Mouse (Mus musculus) liver, embryonic 14.5 days (tissue): ENCODE measurements at regions not wholly inside any gene's neighbourhood (a gene's known extent, or its start where the extent isn't known, plus 50 kb on each side); places are given as distances from the start of the nearest gene placed in this dataset.

ENCODE experiments used
- ATAC-seq: fragments of 200-750 bp; cut with Nextera tagmentation; 2 replicates; pipeline ENCODE4 v1.8.0; 2017; ENCODE audit warnings: moderate number of reproducible peaks, mild to moderate bottlenecking, moderate library complexity; ENCODE audit not compliant: insufficient read depth
- DNase-seq, 3 experiments: peaks; one replicate each; pipeline ENCODE4 v3.0.0-alpha.2; 2012 to 2013; ENCODE audit warnings: low read depth in 3 of 3, low spot score in 3 of 3
- H3K27ac ChIP-seq: fragments of 300-500 bp; sonication (generic); 2 replicates; pipeline ENCODE4 v1.5.1; 2014; ENCODE audit warnings: moderate library complexity, mild to moderate bottlenecking, control low read depth, inconsistent platforms
- H3K27me3 ChIP-seq: fragments of 300-500 bp; sonication (generic); 2 replicates; pipeline ENCODE4 v1.6.1; 2014; ENCODE audit warnings: mild to moderate bottlenecking, low read length, moderate library complexity; ENCODE audit not compliant: control insufficient read depth, insufficient read depth
- H3K36me3 ChIP-seq: fragments of 300-500 bp; sonication (generic); replicated peaks from 2 replicates; pipeline ENCODE4 v1.6.1; 2014; ENCODE audit warnings: low read depth; ENCODE audit not compliant: control insufficient read depth, insufficient read depth
- H3K4me1 ChIP-seq, 2 experiments: fragments of 200-500 bp in 1 of 2; fragments of 300-500 bp in 1 of 2; sonication (generic) in 1 of 2; replicated peaks; 2 replicates each; pipeline ENCODE4 v1.6.1; 2012 to 2014; ENCODE audit warnings: antibody characterized with exemption in 1 of 2, inconsistent platforms in 1 of 2, low read length in 1 of 2; ENCODE audit not compliant: control insufficient read depth in 2 of 2, insufficient read depth in 2 of 2
- H3K4me2 ChIP-seq: fragments of 300-500 bp; sonication (generic); 2 replicates; pipeline ENCODE4 v1.6.1; 2014; ENCODE audit warnings: low read depth, mild to moderate bottlenecking, control low read depth, moderate library complexity
- H3K4me3 ChIP-seq, 2 experiments: fragments of 200-500 bp in 1 of 2; fragments of 300-500 bp in 1 of 2; sonication (generic) in 1 of 2; 2 replicates each; pipeline ENCODE4 v1.5.1; 2012 to 2014; ENCODE audit warnings: low read depth in 2 of 2, low read length in 2 of 2, mild to moderate bottlenecking in 2 of 2, control low read depth in 1 of 2, inconsistent platforms in 1 of 2, moderate library complexity in 1 of 2; ENCODE audit not compliant: insufficient read depth in 1 of 2
- H3K9ac ChIP-seq: fragments of 300-500 bp; sonication (generic); replicated peaks from 2 replicates; pipeline ENCODE4 v1.6.1; 2014; ENCODE audit warnings: mild to moderate bottlenecking, control low read depth, moderate library complexity
- H3K9me3 ChIP-seq: fragments of 300-500 bp; sonication (generic); 2 replicates; pipeline ENCODE4 v1.6.1; 2016; ENCODE audit warnings: low read length, mixed read lengths; ENCODE audit not compliant: control insufficient read depth
- CTCF ChIP-seq: IDR thresholded peaks from 2 replicates; pipeline ENCODE4 v1.5.1; 2016; ENCODE audit warnings: antibody characterized with exemption, low read depth, control low read depth
- EP300 ChIP-seq: IDR thresholded peaks from 2 replicates; pipeline ENCODE4 v1.6.1; 2016; ENCODE audit warnings: antibody characterized with exemption, low read depth
- WGBS: fragments of 180-500 bp; shearing (Covaris S2); extraction: QIAGEN DNeasy Blood & Tissue Kit; methylation state at CpG from one replicate; pipeline ENCODE4 v1.1.7; 2014; ENCODE audit not compliant: insufficient replicate concordance; 5-methylcytosine and 5-hydroxymethylcytosine counted together

- DNase-seq (no peak), ATAC-seq (no peak)
- H3K4me2 ChIP-seq, result no peak overlapping the region
- no peak overlapping the region for H3K4me3 ChIP-seq
- no peak overlapping the region for H3K9ac ChIP-seq
- H3K9me3 ChIP-seq, result no peaks in the 10 kb centered on the region
- TF ChIP-seq EP300 (no peak), CTCF (no peak)
- H3K36me3 ChIP-seq, result no peaks in the 10 kb centered on the region
- H3K27me3 ChIP-seq, result no peaks in the 10 kb centered on the region
- H3K4me1 ChIP-seq, result no peaks in the 10 kb centered on the region
- WGBS, result 35% methylated on average over 2 of the region's 2 CpGs
- no peak overlapping the region for H3K27ac ChIP-seq
These were observed 181.2 kb upstream of the Chrm2 start for GRCm38 (mm10) chr6:36206666-36207065.

- Histone ChIP-seq H3K27me3 (no peaks in the 10 kb centered on the region), H3K36me3 (no peaks in the 10 kb centered on the region), H3K9me3 (no peaks in the 10 kb centered on the region), H3K4me3 (no peak overlapping the region), H3K4me1 (no peaks in the 10 kb centered on the region), H3K27ac (no peak overlapping the region), H3K4me2 (no peak overlapping the region), H3K9ac (no peak overlapping the region)
- DNase-seq (no peak), ATAC-seq (no peak)
- WGBS, result 60% methylated on average over 4 of the region's 4 CpGs
- TF ChIP-seq EP300 (no peak), CTCF (no peak)
These were observed 166.6 kb upstream of the Chrm2 start for GRCm38 (mm10) chr6:36221308-36221707.

DNA sequence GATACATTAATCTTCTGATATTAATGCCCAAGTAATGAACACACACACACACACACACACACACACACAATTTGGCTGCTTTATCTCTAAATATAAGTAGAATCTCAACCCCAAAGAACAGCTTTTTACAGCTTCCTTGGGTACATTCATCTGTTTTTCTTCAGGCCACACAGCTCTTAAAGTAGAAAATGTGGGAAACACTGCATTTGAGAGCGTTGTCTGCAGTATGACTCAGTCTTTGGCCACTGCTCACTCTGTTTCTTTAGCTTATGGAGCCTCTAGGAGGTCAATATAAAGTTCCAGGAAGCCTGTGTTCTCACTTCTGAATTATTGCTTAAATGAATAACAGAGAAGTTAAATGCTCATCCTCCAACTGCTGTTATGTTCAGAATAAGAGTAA lies 153.4 kb upstream of the Chrm2 start:
- TF ChIP-seq EP300 (no peak), CTCF (no peak)
- DNase-seq (no peak), ATAC-seq (no peak)
- H3K27me3 ChIP-seq, result no peaks in the 10 kb centered on the region
- 43% methylated on average over 1 of the region's 1 CpGs for WGBS
- H3K9ac ChIP-seq, result no peak overlapping the region
- no peak overlapping the region for H3K27ac ChIP-seq
- no peaks in the 10 kb centered on the region for H3K36me3 ChIP-seq
- H3K9me3 ChIP-seq, result no peaks in the 10 kb centered on the region
- H3K4me2 ChIP-seq, result no peak overlapping the region
- H3K4me3 ChIP-seq, result no peak overlapping the region
- H3K4me1 ChIP-seq, result no peaks in the 10 kb centered on the region

DNA sequence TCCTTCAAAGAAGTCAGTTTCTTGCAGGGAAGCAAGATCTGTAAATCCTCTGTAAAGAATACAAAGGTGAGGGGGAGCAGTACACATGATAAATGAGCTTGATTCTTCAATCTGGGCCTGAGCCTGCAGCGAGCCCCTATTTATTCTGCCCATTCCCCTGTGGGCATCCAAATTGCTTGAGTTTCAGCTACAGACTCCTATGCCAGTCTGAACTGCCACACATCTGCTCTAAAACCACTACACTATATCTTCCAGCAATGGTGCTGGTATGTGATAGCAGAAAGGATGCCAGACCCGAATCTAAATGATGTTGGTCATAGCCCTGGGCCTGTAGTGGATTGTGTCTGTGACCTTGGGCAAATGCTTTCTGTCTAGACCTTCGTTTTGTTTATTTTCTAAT lies 140.9 kb upstream of the Chrm2 start:
- Histone ChIP-seq H3K4me2 (no peak overlapping the region), H3K27ac (no peak overlapping the region), H3K4me3 (no peak overlapping the region), H3K36me3 (no peaks in the 10 kb centered on the region), H3K4me1 (no peaks in the 10 kb centered on the region), H3K9ac (no peak overlapping the region), H3K27me3 (no peaks in the 10 kb centered on the region), H3K9me3 (no peaks in the 10 kb centered on the region)
- no peak for TF ChIP-seq EP300
- no peak for TF ChIP-seq CTCF
- WGBS, result 41% methylated on average over 3 of the region's 3 CpGs
- ATAC-seq, result no peak
- no peak for DNase-seq

GRCm38 (mm10) chr6:36248219-36248618 lies 139.7 kb upstream of the Chrm2 start:
- Histone ChIP-seq H3K9ac (no peak overlapping the region), H3K27ac (no peak overlapping the region), H3K27me3 (no peaks in the 10 kb centered on the region), H3K4me1 (no peaks in the 10 kb centered on the region), H3K36me3 (no peaks in the 10 kb centered on the region), H3K4me2 (no peak overlapping the region), H3K9me3 (no peaks in the 10 kb centered on the region), H3K4me3 (no peak overlapping the region)
- ATAC-seq (no peak), DNase-seq (no peak)
- 64% methylated on average over 1 of the region's 1 CpGs for WGBS
- TF ChIP-seq CTCF (no peak), EP300 (no peak)
